Mouse (Mus musculus) frontal cortex, postnatal 36 days (tissue): ENCODE measurements around the gene Snx14.

ENCODE experiments used
- DNase-seq, 2 experiments: peaks; one replicate each; pipeline ENCODE4 v3.0.0; 2022; ENCODE audit warnings: low spot score in 2 of 2

Gene Snx14

GRCm38 (mm10) chr9:88342701-88343100 is 96.1 kb downstream of the Snx14 start:
- peak; percentile 40 to 43 for DNase-seq

GRCm38 (mm10) chr9:88342241-88342640 is 96.5 kb downstream of the Snx14 start:
- DNase-seq, result no peak

- no peak for DNase-seq
Measured at GRCm38 (mm10) chr9:88340819-88341218, 97.9 kb downstream of the Snx14 start.

- no peak for DNase-seq
Measured at GRCm38 (mm10) chr9:88335839-88336238, 102.9 kb downstream of the Snx14 start.

GRCm38 (mm10) chr9:88332447-88332846 is 106.3 kb downstream of the Snx14 start:
- DNase-seq, result no peak

GRCm38 (mm10) chr9:88330316-88330715 is 108.4 kb downstream of the Snx14 start:
- no peak for DNase-seq

- no peak for DNase-seq
Measured at GRCm38 (mm10) chr9:88329166-88329748, 109.5 kb downstream of the Snx14 start.

- no peak for DNase-seq
Measured at GRCm38 (mm10) chr9:88328666-88329065, 110.1 kb downstream of the Snx14 start.

- peak; percentile 59 to 66 for DNase-seq
Measured at GRCm38 (mm10) chr9:88326930-88327901, 111.5 kb downstream of the Snx14 start, which contains the start of gene Nt5e. Nt5e (plus strand) TSS chr9:88327197.
